Mouse (Mus musculus) c-Kit-positive CD71-positive TER-119-positive erythroid progenitor cells, embryonic 14.5 days (primary cell): ENCODE measurements around the gene Cadm1.

ENCODE experiments used
- DNase-seq: peaks from one replicate; pipeline ENCODE4 v3.0.0-alpha.2; 2013; ENCODE audit warnings: low spot score

The Cadm1 gene

GRCm38 (mm10) chr9:47609443-47609842, 79.5 kb downstream of the Cadm1 start:
- DNase-seq = no peak

GRCm38 (mm10) chr9:47610316-47610715, 80.3 kb downstream of the Cadm1 start:
- DNase-seq = no peak

DNA sequence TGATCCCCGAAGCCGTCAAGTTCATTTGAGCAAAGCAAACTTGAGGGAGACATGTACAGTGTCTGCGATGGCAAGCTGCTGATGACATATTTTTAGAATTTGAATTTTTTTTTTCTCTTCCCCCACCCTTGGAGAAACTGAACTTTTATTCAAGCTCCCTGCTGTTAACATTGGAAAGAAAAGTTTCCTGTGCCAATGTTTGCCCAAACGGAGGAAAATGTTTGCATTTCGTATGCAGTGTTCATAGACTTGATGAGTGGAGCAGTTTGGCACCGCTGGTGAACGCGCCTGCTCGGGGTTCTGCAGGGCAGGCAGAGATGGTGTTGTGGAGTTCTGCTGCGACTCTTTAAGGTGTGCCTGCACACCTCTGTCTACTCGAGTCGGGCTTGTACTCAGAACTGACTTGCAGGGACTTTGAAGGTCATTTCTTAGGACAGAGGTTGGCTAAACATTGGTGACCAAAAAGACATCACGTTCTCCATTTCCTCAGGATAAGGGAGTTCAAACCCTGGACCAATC, 83.0 kb downstream of the Cadm1 start:
- no peak for DNase-seq

DNA sequence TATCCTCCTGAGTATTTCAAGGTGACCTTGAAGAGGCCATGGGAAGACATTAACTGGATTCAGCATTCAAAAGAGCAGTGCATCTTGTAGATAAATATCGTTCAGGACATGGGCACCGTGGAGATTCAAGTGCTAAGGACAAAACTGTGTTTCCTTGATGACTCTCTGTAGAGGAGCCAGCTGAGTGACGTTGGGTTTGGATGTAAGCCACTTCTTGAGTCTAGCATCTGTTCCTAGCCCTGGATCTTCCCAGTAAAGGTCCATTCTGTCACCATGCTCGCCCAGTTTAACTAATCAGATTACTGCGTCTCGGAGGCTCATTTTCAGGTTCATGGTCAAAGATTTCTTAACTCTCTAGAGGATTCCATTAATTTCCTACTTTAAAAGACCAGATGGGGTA, 85.1 kb downstream of the Cadm1 start:
- no peak for DNase-seq

DNA sequence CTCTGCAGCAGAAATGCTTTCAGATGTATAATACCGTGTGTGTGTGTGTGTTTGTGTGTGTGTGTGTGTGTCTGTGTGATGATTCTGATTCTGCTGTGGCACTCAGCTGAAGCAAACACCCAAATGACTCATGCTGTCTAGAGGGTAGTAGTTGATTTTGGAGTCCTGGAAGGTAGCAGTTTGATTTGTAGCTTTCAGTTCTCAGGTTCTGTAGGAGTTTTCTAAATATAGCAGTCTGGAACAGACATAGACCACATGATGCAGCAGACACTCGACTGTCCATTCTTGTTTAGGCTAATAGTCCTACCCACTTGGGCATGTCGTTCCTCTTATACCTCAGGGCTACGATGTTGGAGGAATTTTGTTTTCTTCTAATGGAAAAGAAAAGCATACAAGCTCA, 86.4 kb downstream of the Cadm1 start:
- DNase-seq = no peak

GRCm38 (mm10) chr9:47619501-47620029, 89.6 kb downstream of the Cadm1 start:
- DNase-seq = no peak

GRCm38 (mm10) chr9:47623447-47624445, 93.8 kb downstream of the Cadm1 start:
- no peak for DNase-seq

GRCm38 (mm10) chr9:47624565-47625520, 94.9 kb downstream of the Cadm1 start:
- DNase-seq = no peak

DNA sequence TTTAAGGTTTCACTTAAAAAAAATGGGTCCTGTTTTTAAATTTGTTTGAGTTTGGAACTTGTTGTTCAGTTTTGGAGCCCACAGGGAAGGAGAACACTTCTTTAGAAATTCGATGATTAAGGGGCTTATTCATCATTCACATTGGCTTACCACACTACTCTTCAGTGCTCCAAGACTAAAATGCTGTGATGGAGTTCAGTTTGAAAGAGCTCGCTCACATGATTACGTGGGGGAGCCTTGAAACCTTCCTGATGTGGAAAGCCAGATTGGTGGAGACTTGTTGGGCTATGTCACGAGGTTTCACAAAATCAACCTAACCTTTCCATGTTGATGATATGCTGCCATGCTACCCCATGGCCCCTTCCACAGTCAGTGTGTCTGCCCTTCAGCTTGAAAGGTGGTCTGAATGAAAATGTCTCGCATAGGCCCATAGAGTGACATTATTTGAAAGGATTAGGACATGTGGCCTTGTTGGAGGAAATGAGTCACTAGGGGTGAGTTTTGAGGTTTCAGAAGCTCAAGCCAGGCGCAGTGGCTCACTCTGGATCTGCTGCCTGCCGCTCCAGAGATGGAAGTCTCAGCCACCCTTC, 95.7 kb downstream of the Cadm1 start:
- DNase-seq = no peak

GRCm38 (mm10) chr9:47627966-47628365, 98.0 kb downstream of the Cadm1 start:
- DNase-seq = no peak

DNA sequence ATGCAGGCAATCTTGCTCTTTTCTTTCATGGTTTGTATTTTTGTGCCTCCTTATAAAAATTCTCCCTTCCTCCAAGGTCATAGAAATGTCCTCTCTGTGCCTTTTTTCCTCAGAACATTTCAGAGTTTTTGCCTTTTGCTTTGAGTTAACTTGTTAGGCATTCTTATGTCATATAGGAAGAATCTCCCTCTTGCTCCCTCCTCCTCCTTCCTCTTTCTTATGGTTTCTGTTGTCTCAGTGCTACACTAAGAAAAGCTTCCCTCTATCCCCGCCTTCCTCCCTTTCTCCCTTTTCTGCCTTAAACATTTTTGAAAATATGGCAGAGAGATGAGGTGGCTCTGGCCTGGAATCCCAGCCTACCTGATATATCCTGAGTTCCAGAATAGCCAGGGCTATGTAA, 98.6 kb downstream of the Cadm1 start:
- DNase-seq = no peak

DNA sequence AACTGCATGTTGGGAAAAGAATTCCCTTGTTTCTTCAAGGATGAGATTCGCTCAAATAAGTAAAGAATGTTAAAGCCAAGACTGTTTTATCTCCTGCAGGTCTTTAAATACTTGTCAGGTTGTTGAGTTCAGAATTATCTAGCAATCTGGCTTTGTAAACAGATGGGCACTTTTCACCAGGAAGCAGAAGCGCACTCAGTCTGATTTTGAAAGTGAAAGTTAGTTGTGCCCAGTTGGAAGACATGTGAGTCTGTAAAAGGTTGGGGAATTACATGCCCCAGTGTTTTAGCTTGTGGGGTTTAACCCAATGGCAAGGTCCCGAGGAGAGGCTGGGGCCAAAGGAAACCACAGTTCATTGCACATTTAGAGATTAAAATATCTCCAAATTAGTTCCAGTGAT, 104.7 kb downstream of the Cadm1 start:
- no peak for DNase-seq

DNA sequence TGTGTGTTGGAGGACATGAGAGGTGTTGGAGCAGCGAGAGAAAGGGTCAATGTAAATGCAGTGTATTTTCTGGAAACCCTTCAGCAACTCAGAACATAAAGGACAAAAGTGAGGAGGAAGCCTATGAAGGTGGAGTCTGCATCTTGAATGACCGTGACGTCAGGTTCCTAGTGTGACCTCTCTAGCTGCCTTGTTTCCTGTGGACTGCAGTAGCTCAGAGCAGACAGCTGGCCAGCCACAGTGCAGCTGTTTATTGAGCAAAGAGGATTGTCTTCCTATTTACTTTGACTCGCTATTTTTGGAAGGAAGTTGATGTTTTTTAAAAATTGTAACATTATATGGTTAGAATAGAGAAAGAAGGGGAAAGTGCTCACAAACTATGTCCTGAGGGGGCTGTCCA, 112.7 kb downstream of the Cadm1 start:
- no peak for DNase-seq

- no peak for DNase-seq
These were observed 115.1 kb downstream of the Cadm1 start for GRCm38 (mm10) chr9:47645056-47645455.

DNA sequence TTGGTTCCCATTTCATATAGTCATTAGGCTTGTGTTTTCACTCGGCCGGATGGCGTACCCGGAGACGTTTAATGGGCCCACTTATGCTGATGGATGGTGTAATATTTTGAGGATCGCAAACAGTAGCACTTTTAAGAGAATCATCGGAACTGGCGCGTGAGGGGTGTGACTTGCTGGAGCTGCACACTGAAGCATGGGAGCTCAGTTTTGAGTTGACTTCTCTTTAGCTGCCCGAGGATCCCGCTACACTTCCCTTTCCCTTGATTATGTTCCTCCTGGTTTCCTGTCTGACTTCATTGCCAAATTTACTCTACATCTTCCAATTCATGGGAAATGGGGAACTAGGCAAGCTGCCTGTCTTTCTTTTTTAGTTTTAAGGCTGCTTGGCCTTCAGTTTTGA, 121.5 kb downstream of the Cadm1 start:
- no peak for DNase-seq

DNA sequence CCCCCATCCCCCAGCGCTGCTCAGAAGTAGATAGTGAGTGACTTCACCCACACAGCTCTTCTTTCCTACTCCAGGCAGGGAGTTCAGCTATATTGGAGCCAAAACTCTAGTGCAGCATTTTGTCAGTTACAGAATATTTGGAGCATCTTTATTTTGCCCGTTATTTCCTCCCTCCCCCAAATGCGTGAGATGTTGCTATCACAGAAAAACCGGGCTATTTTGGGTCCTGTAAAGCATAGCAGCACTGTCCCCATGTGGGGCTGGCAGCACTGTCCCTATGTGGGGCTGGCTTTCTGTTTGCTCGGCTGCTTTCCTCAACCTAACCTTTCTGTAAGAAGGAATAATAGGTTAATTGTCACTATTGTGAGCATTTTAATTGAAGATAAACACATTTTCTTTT, 122.2 kb downstream of the Cadm1 start:
- DNase-seq = no peak

GRCm38 (mm10) chr9:47652936-47653335, 123.0 kb downstream of the Cadm1 start:
- DNase-seq = no peak

- DNase-seq = no peak
These were observed 129.6 kb downstream of the Cadm1 start for GRCm38 (mm10) chr9:47659366-47660090.

DNA sequence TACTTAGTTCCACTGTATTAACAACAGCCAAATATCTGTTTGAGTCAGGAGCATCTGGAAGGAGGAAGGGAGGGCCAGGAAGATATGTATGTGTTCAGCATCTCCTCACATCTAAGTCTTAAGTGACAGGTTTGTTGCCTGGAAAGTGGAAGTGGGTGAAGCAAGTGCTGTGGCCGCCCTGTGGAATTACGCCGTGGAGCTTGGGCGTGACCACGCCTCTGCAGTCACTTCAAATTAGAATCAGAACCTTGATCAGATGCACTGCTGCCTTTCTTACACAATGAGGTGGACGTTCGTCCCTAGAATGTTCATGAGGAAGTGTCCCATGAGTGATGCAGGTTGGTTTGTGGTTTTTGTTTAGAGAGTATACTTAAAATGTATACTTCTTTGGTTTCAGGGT, 131.6 kb downstream of the Cadm1 start:
- no peak for DNase-seq

DNA sequence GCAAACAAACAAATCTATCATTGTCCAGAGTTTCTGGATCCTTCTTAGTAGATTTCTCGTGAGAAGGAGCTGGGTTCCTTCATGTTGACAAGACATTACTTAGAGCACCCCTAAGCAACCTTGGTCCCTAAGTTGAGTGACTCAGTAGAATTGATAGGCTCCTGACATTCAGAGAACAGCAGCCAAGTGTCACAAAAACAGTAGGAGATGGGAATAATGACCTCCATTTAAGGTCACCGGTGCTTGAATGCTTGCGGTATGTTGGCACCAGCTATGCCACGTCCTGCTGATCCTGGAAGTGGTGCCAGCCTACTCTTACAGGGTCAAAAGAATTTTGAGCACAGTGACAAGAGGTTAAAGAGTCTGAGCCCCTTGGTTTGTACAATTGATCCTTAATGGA, 139.2 kb downstream of the Cadm1 start:
- no peak for DNase-seq

- no peak for DNase-seq
These were observed 141.6 kb downstream of the Cadm1 start for GRCm38 (mm10) chr9:47671617-47672016.
